Mouse (Mus musculus) heart, postnatal 36 days (tissue): ENCODE results near the gene Scaper. TPM values are rescaled to one million over a fixed set of nuclear protein-coding genes. Genes with fewer than 3 reads are reported as not detected.

ENCODE experiments used
- DNase-seq, 2 experiments: peaks; one replicate each; pipeline ENCODE4 v3.0.0; 2021 to 2022
- intact Hi-C: fragments of 180-260 bp; cut with DNase I; formaldehyde crosslinking; loops from one replicate; pipeline ENCODE4 v1.15.1; 2025
- total RNA-seq, 2 experiments: library from RNA; stranded (reverse); gene quantifications; 2 replicates each; pipeline ENCODE4 v1.2.3; 2021

Scaper gene
- total RNA-seq, 2 experiments from 2014 or later: 16.8 to 17.3 TPM

- DNase-seq: no peak
- intact Hi-C loops: no loop called here
Observed at GRCm38 (mm10) chr9:55609751-55610150, 328.2 kb downstream of the Scaper start.

DNA sequence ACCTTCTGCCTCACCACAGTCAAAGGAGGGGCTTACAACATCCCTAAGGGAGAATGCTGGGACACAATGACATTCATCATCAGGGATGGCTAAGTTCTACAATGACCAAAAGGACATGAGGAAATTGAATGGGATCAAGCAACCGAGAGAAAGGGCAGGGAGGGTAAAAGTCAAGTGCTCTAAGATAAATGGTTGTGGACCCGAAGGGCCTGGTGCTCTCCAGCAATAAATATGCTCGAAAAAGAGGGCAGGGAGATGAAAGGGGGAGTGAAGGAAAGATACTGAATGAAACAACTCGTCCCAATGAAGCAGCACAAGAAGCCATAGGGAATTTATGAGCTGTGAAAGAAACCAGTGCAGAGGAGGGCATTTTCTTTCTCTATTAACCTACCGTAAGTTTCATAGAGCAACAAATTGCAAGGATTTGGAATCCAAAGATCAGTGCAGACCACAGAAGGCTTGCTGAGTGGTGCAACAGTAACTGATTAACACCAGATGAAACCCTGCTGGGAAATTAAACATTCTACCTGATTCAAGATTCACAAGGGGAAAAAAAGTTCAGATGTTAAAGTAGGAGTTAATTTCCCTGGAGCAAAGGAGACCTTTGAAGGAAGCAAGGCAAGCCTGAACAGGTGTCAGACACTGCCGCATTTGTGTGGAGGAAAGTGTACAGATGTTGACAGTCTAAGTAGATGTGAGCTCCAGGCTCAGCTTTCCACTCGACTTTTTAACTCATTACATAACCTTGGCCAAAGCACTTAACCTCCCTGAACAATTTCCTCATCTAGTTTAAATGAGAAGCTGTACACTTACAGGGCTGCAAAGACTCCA is 329.0 kb downstream of the Scaper start:
- DNase-seq: no peak
- intact Hi-C loops: no loop called here

DNA sequence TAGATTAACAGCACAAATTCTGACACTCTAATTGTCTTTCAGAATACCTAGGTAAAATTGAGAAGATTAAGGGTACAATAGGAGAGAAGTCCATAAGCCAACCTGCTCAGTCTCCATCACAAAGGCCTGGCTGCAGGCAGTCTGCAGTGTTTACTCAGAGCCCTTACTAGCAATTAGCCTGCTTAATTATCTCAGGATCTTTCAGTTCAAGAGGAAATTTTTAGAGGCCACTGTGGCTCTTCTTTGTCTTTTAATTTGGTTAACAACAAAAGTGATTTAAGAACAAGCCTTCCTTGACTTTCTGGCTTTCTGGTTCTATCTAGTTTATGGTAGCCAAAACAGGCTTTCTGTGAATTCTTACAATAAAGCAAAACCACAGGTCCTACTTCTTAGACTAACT is 339.3 kb downstream of the Scaper start:
- intact Hi-C loops: no loop called here
- no peak for DNase-seq

GRCm38 (mm10) chr9:55586141-55586540 is 351.8 kb downstream of the Scaper start:
- intact Hi-C loops: no loop called here
- no peak for DNase-seq

DNA sequence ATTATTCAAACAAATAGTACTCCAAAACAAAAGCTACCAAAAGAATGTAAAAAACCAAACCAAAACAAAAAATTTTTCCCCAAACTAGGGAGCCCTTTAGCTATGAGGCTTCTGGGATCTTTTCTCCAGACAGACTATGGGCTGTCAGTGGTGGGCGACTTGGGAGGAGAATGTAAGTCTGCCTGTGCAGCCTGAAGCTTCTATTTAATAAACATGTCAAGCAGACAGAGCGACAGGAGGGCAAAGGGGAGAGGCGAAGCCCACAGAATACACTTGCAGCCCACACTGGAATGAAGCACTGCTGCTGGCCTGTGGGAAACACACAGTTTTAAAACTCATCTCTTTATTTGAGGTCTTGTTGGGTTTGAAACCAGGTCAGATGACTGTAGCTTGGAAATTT is 356.5 kb downstream of the Scaper start:
- no peak for DNase-seq
- intact Hi-C loops: no loop called here

- DNase-seq: no peak
- intact Hi-C loops: no loop called here
Observed at GRCm38 (mm10) chr9:55576571-55576970, 361.3 kb downstream of the Scaper start.

- no peak for DNase-seq
- intact Hi-C loops: no loop called here
Observed at GRCm38 (mm10) chr9:55571071-55571470, 366.8 kb downstream of the Scaper start.

GRCm38 (mm10) chr9:55568466-55569159 is 369.3 kb downstream of the Scaper start:
- intact Hi-C loops: no loop called here
- DNase-seq: peak in 1 of 2 experiments; percentile 7

DNA sequence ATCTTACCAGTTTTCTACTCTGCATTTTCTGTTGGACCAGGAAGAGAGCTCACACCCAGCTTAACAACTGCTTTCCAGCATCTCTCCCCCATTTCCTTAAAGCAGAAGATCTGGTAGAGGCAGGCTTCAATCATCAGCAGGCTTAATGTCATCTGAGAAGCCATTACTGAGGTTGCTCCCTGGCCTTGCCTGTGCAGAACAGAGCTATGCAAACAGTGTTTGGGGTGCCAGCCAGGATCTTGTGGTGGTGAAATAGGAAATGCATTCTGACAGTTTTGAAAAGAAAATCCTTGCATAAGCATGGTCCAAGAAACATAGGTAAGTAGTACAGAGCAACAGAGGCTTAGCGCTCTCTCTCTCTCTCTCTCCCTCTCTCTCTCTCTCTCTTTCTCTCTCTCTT is 377.0 kb downstream of the Scaper start:
- intact Hi-C loops: no loop called here
- no peak for DNase-seq

DNA sequence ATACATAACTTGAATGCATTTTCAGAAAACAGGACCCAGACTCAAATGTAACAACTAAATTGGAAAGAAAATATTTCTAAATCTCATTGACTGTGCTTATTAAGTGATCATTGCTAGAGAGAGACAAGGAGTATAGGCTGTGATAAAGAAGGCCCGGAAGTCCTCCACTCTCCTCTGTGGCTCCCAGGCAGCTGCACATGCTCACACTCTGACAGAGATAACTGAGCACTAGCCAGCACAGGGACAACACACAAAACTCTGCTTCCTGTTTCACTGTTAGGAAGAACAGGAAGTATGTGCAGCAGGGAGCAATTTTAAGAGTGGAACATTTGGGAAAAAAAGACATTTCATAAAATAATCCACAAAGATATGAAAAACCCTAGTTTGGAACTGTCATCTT is 382.9 kb downstream of the Scaper start:
- no peak for DNase-seq
- intact Hi-C loops: no loop called here

DNA sequence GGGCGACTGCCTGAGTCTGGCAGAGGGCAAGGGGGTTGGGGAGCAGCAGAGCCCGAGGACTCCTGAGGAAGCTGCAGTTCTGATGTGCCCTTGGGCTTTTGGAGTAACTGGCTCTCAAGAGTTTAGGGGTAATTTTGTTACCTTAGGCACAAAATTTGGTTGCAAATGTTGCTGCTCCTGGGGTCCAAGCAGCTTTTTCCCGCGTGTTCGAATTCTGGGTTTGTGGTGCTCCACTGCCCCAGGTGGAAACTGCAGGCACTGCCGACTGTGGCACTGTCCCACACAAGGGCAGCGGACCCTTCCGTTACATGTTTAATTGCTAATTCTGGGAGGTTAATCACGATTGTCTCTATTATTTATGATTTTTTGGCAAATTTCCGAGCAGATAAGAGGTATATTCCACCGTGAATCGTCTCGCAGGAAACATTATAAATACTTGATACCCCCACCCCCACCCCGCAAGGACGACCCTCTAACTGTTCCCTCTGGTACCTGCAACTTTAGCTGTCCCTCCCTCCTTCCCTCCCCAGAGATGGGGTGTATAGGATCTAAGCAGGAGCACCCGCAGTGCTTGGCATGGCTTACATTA is 388.5 kb downstream of the Scaper start:
- intact Hi-C loops: loop anchor here (10.0 kb wide), 1 partner anchor 225 kb away; the partner anchor contains the start of genes Nrg4 and Tmem266
- no peak for DNase-seq

DNA sequence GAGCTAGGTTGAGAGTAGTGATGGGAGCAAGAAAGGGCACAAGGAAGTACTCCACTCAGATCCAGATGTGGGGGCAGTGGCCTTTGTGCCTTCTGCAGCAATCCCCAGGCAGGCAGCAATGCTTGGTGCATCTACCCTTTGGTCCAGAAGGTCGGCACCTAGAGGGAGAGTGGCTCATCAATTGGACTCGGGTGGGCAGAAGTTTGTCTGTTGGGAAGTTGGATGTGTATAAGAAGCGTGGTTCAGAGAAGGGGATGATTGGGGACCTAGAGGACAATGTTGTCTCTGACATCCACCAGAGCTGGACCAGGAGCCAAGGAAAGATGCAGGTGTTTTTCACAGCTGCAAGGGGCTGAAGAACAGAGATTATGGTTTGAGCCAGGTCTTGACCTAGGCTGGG is 389.0 kb downstream of the Scaper start:
- intact Hi-C loops: loop anchor here (10.0 kb wide), 1 partner anchor 224 kb away; the partner anchor contains the start of genes Nrg4 and Tmem266
- DNase-seq: no peak

DNA sequence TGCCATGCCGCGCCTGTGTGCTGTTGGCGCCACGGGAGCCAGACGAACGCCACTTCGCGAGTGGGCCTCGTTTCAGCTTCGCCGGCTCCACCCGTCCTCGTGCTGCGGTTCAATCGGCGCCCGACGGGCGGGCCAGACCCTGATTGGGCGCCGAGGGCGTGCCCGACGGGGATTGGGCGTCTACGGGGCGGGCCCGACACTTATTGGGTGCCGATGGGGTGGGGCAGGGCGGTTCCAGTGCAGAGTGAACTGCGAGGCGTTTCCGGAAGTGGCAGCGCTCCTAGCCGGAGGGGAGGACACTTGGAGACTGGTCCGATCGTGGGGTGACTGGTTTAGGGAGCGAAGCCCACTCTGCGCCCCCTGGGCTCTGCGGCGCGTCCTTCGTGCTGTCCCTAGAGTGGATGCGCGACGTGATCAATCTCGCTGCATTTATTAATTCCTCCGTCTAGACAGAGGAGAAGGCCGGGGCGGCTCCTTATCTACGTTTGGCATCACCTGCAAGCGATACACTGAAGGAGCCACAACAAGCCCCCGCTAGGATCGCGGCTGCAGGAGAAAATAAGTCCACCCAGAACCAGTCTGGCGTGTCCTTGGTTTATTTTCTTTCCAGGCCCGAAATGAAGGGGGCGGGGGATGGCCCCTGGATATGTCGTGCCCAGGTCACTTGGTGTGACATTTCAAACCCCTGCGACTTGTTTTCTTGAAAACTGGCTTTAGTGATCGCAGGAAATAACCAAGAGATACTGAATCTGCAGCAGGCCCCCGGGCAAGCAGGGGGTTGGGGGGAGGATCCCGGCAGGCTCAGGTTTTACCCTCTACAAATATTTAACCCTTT is 391.5 kb downstream of the Scaper start:
- DNase-seq: peak; percentile 34 to 46
- intact Hi-C loops: loop anchor here (10.0 kb wide), 1 partner anchor 222 kb away; the partner anchor contains the start of genes Nrg4 and Tmem266

DNA sequence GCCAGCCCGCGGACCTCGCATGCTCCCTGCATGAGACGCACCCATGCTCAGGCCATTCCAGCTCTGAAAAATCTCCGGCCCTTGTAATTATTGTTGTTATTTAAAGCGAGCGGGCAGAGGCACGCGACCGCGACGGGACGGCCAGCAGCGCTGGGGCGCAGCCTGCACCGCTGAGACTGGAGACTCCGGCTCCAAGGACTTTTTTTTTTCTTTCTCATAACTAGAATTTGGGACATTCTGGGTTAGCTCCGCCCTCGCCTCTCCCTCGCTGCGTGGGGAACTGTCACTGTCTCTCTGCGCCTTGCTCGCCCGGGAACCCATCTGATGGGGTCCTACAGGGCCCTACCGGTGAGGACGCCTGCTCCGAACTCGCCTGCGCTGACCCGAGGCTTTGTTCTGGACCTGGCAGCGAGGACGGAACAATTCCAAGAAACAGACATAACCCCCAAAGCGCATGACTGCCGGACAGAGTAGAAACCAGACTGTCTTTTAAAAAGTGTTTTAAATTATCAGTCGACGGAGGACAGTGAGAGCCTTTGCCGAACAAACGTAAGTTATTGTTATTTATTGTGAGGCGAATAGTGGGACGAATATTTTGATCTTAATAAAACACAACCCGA is 392.3 kb downstream of the Scaper start:
- peak; percentile 27 to 44 for DNase-seq
- intact Hi-C loops: loop anchor here (2.0 to 10.0 kb wide), 2 partner anchors 33 to 221 kb away; partner anchors contain the start of genes Etfa, Nrg4 and Tmem266

- peak; percentile 47 to 74 for DNase-seq
- intact Hi-C loops: loop anchor here (2.0 to 10.0 kb wide), 2 partner anchors 32 to 220 kb away; partner anchors contain the start of genes Etfa, Nrg4 and Tmem266
Observed at GRCm38 (mm10) chr9:55544861-55545555, 392.9 kb downstream of the Scaper start.

- intact Hi-C loops: loop anchor here (2.0 to 10.0 kb wide), 2 partner anchors 31 to 219 kb away; partner anchors contain the start of genes Etfa, Nrg4 and Tmem266
- DNase-seq: peak; percentile 52 to 75
Observed at GRCm38 (mm10) chr9:55543703-55544401, 394.1 kb downstream of the Scaper start.

GRCm38 (mm10) chr9:55543336-55543702 is 394.6 kb downstream of the Scaper start:
- DNase-seq: peak in 1 of 2 experiments; percentile 20
- intact Hi-C loops: loop anchor here (10.0 kb wide), 1 partner anchor 219 kb away; the partner anchor contains the start of genes Nrg4 and Tmem266
